Mouse (Mus musculus) ovary, adult 2 months (tissue): ENCODE results near the gene Tcam1. TPM values are rescaled to one million over a fixed set of nuclear protein-coding genes. Genes with fewer than 3 reads are reported as not detected.

Source experiments
- polyA plus RNA-seq: library from polyadenylated mRNA; depleted of rRNA; stranded (reverse); fragments of >200 nt; gene quantifications from 2 replicates; pipeline ENCODE4 v1.2.3, GENCODE M21; 2012; rRNA removed

The Tcam1 gene
- 0.24 and 0.45 TPM in 2 replicates for polyA plus RNA-seq

GRCm38 (mm10) chr11:106276454-106276853 lies at the start of gene Tcam1:
TSS of gene Tcam1 (plus strand) at chr11:106276672.

DNA sequence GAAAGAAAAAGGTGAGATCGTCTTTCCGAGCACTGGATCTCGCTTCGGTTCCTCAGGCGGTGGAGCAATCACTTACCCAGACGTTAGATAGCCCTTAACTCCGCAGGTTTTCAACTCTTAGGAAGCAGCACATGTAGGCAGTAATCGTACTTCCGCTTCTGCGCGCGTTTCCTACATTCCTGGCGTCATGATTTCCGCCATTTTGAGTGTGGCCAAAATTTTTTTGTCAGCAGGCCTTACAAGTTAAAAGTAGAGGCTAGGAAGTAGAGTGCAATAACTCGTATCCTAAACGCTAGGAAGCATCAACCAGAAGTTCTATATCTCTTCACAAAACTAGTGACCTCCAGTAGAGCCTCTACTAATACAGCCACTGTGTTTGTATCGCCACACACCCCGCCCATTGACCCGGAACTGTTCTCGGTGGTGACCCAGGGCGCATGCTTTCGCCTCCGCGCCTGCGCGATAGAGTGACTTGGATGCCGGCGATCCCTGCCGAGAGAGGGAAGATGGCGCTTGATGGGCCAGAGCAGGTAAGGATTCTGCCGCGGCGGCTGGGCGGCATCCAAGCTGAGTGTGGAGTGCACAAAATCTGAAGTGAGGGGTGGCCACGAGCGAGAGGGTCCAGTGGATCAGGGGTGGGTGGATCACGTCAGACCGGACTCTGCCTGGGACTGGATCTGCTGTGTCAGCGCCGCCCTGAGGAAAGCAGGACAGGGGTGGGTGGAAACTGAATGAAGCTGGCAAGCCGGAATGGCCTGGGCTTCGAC lies 20.6 kb upstream of the Tcam1 start, which contains the start of the genes Ftsj3 and Psmc5:
TSS of gene Ftsj3 (minus strand) at position 395 of the 767 bp plus-strand sequence.
TSS of gene Psmc5 (plus strand) at position 470 of the 767 bp plus-strand sequence.

DNA sequence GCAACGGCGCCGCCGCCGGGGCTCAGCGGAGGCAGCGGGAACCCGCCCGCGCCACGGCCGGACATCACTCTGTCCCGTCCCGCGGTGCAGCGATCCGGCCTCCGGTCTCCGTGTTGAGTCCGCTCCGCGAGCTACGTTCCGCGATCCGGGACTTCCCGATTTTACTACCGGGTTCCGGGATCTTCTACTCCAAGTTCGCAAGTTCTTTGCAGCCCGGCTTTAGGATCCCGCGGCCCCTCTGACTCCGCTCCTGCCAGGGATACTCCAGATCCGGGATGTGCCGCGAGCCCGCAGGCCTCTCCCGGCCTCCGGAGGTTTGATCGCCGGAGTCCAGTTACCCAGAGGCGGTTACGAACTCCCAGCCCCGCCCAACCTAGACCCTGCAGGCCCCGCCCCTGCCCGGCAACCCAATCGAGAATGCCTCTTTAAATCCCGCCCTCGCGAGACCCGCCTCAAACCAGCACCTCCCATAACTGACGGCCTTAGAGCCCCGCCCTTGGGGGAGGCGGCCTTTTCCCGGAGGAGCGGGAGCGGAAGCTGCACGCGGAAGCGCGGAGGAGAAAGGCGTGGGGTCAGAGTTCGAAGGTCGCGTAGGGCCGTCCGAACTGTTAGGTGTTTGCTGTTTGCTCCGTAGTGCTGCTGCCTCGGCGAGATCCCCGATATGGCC lies 3.7 kb upstream of the Tcam1 start, which contains the start of gene Smarcd2:
TSS of gene Smarcd2 (minus strand) at position 329 of the 667 bp plus-strand sequence.

DNA sequence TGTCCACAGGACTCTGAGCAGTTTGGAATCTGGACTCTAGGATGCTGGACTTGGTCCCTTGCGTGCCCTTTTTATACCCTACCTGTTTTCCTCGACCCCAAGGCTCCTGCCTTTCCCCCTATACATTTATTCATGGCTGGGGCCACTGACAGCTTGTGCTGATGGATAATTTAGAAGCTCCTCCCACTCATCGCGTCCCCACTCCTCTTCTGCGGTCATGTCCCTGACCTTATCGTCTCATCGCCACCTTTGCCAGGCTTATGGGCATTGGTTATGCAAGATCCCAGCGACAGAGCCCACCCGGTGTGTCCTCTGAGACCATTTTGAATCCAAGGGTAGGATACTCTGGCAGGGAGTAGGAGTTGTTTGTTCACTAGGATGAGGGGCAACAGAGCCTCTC lies 25.3 kb downstream of the Tcam1 start, which contains the start of gene Gh:
TSS of gene Gh (minus strand) at position 101 of the 400 bp plus-strand sequence.

DNA sequence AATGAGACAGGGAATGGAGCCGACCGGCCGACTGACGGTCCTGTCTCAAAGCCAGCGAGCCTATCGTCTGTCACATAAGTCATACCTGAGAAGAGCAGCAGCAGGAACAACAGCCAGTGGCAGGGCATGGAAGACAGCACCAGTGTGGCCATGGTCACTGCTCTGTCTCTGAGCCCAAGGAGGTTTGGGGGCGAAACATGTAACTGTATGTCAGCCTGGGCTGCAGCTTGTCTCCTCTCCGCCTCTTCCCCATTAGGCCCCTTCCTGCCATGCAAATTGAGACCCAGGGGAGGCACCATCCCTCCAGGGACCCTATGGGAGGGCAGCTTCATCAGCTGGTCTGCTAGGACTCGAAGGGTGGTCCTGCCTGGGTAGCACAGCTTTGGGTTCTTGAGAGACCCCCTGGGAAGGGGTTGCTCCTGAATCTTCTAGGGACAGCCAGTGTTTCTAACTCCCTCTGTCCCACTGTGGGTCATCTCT lies 37.9 kb downstream of the Tcam1 start, which contains the start of gene Cd79b:
TSS of gene Cd79b (minus strand) at position 430 of the 480 bp plus-strand sequence.

Other genes starting within 250 kb of the Tcam1 start
- gene Dcaf7, start 239.8 kb upstream of the Tcam1 start, polyA plus RNA-seq, result 50.3 and 50.4 TPM in 2 replicates
- 13.4 and 14.6 TPM in 2 replicates for gene Taco1, start 210.6 kb upstream of the Tcam1 start, polyA plus RNA-seq
- 51.7 and 55.4 TPM in 2 replicates for gene Map3k3, start 192.1 kb upstream of the Tcam1 start, polyA plus RNA-seq
- gene Gm10840, start 115.8 kb upstream of the Tcam1 start, polyA plus RNA-seq, result not detected in 2 replicates
- 26.1 and 32.1 TPM in 2 replicates for gene Limd2, start 115.8 kb upstream of the Tcam1 start, polyA plus RNA-seq
- gene Strada, start 74.5 kb upstream of the Tcam1 start, polyA plus RNA-seq, result 24.5 and 35.7 TPM in 2 replicates
- gene Ccdc47, start 60.3 kb upstream of the Tcam1 start, polyA plus RNA-seq, result 9.6 and 9.7 TPM in 2 replicates
- gene Ddx42, start 59.7 kb upstream of the Tcam1 start, polyA plus RNA-seq, result 10.6 and 14.3 TPM in 2 replicates
- gene Ftsj3, start 20.6 kb upstream of the Tcam1 start, polyA plus RNA-seq, result 21.0 and 22.2 TPM in 2 replicates
- gene Psmc5, start 20.5 kb upstream of the Tcam1 start, polyA plus RNA-seq, result 26.6 and 33.6 TPM in 2 replicates
- gene Smarcd2, start 3.7 kb upstream of the Tcam1 start, polyA plus RNA-seq, result 116 and 149 TPM in 2 replicates
- gene Gh, start 25.2 kb downstream of the Tcam1 start, polyA plus RNA-seq, result not detected in 2 replicates
- gene Cd79b, start 38.1 kb downstream of the Tcam1 start, polyA plus RNA-seq, result 1.6 and 1.9 TPM in 2 replicates
- gene Scn4a, start 76.6 kb downstream of the Tcam1 start, polyA plus RNA-seq, result 0.17 and 0.24 TPM in 2 replicates
- gene Prr29, start 88.8 kb downstream of the Tcam1 start, polyA plus RNA-seq, result 55.9 and 61.8 TPM in 2 replicates
- gene Icam2, start 111.4 kb downstream of the Tcam1 start, polyA plus RNA-seq, result 21.6 and 26.7 TPM in 2 replicates
- gene Ern1, start 211.2 kb downstream of the Tcam1 start, polyA plus RNA-seq, result 72.2 and 154 TPM in 2 replicates